ENCODE assay signal across 28 mouse cellular contexts in the genomic region with DNA sequence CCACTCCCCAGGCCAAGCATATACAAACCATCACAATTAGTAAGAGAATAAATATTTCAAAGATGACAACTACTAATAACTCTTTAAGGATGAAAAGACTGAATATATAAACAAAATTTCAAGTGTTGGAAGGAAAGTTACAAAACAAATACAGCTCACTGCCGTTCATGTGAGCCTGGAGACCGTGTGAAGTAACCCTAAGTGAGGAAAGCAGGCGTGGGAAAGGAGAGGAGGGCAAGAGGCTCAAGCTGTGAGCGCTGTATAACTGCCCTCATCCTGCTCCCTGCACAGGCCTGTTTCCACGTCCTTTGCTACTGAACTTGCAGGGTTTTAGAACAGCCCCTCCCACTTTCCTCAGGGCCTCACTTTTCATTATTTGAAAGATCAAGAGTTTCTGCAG. TPM values are rescaled to one million over a fixed set of nuclear protein-coding genes. Genes with fewer than 3 reads are reported as not detected.
DNase-seq lines count a peak whose midpoint lies in the region; ATAC-seq and TF ChIP-seq lines count a peak whose summit lies in the region.
"Had no signal": no experiment of that assay in that cellular context is flagged by ENCODE, and none has a peak within 500 bp of the region (broad histone marks: within the 10 kb centered on the region; RNA-seq: fewer than 3 reads in every experiment).

No protein-coding gene starts in this region.

- H3K27me3 ChIP-seq in intestine, embryonic 14.5 days (replicated peaks; ENCODE audit: control insufficient read depth, insufficient read depth, low read length) = no peaks in the 10 kb centered on the region
- H3K27me3 ChIP-seq in intestine, postnatal 0 days (replicated peaks; ENCODE audit: control insufficient read depth, insufficient read depth, low read length) = no peaks in the 10 kb centered on the region
- no peaks in the 10 kb centered on the region for H3K27me3 ChIP-seq in lung, postnatal 0 days (replicated peaks; ENCODE audit: insufficient read depth, low read length)
- no peaks in the 10 kb centered on the region for H3K27me3 ChIP-seq in stomach, embryonic 16.5 days (ENCODE audit: control insufficient read depth, insufficient read depth, low read length)
- no peaks in the 10 kb centered on the region for H3K27me3 ChIP-seq in stomach, postnatal 0 days (ENCODE audit: control insufficient read depth, insufficient read depth, low read length)
- H3K27me3 ChIP-seq: CH12.LX; embryonic facial prominence, embryonic 12.5 days; embryonic facial prominence, embryonic 15.5 days; heart, embryonic 13.5 days; Patski had no signal

- no peak for TF ChIP-seq EP300 in lung, postnatal 0 days (IDR thresholded peaks at IDR 0.05)
- no peak for TF ChIP-seq EP300 in stomach, postnatal 0 days (optimal IDR thresholded peaks at IDR 0.05)

- no peak overlapping the region for H3K9ac ChIP-seq in intestine, embryonic 14.5 days (ENCODE audit: low read length)
- H3K9ac ChIP-seq in intestine, postnatal 0 days (ENCODE audit: low read depth, low read length) = no peak overlapping the region
- H3K9ac ChIP-seq in lung, postnatal 0 days (replicated peaks; ENCODE audit: low read depth) = no peak overlapping the region
- no peak overlapping the region for H3K9ac ChIP-seq in stomach, embryonic 16.5 days (ENCODE audit: low read length)
- H3K9ac ChIP-seq in stomach, postnatal 0 days (ENCODE audit: low read length) = no peak overlapping the region
- H3K9ac ChIP-seq: embryonic facial prominence, embryonic 12.5 days; embryonic facial prominence, embryonic 15.5 days; forebrain, postnatal 0 days; heart, embryonic 13.5 days; hindbrain, embryonic 14.5 days had no signal

- H3K4me1 ChIP-seq in intestine, embryonic 14.5 days (replicated peaks; ENCODE audit: control insufficient read depth, insufficient read depth, low read length) = peaks cover 27% of the 10 kb centered on the region
- no peaks in the 10 kb centered on the region; the same call in 1 of the 2 replicates for H3K4me1 ChIP-seq in intestine, postnatal 0 days (replicated peaks; ENCODE audit: control insufficient read depth, insufficient read depth, low read length)
- H3K4me1 ChIP-seq in lung, postnatal 0 days (ENCODE audit: insufficient read depth, low read depth, low read length) = no peaks in the 10 kb centered on the region
- peaks cover 3% of the 10 kb centered on the region; the same call in 1 of the 2 replicates for H3K4me1 ChIP-seq in lung, adult 2 months (ENCODE audit: control insufficient read depth, insufficient read depth, low read length)
- peaks cover 14% of the 10 kb centered on the region for H3K4me1 ChIP-seq in stomach, embryonic 16.5 days (ENCODE audit: control insufficient read depth, insufficient read depth, low read length)
- 0 out of 2 replicates have a peak, but pooled peaks cover 2% of the 10 kb centered on the region for H3K4me1 ChIP-seq in stomach, postnatal 0 days (replicated peaks; ENCODE audit: control insufficient read depth, insufficient read depth)
- H3K4me1 ChIP-seq: embryonic facial prominence, embryonic 12.5 days had no signal

- peaks cover 24% of the 10 kb centered on the region for H3K36me3 ChIP-seq in intestine, embryonic 14.5 days (ENCODE audit: control insufficient read depth, insufficient read depth, low read length)
- peaks cover 16% of the 10 kb centered on the region; the same call in 1 of the 2 replicates for H3K36me3 ChIP-seq in intestine, postnatal 0 days (ENCODE audit: control insufficient read depth, insufficient read depth)
- H3K36me3 ChIP-seq in lung, postnatal 0 days (ENCODE audit: insufficient read depth, low read length) = no peaks in the 10 kb centered on the region; the same call in 1 of the 2 replicates
- no peaks in the 10 kb centered on the region for H3K36me3 ChIP-seq in stomach, embryonic 16.5 days (ENCODE audit: control insufficient read depth, insufficient read depth, low read length)
- peaks cover 5% of the 10 kb centered on the region; the same call in 1 of the 2 replicates for H3K36me3 ChIP-seq in stomach, postnatal 0 days (ENCODE audit: control insufficient read depth, insufficient read depth, low read length)

- no peak for TF ChIP-seq CTCF in intestine, postnatal 0 days (IDR thresholded peaks at IDR 0.05; ENCODE audit: low read depth)
- no peak for TF ChIP-seq CTCF in lung, postnatal 0 days (IDR thresholded peaks at IDR 0.05)
- no peak for TF ChIP-seq CTCF in lung, adult 2 months (IDR thresholded peaks at IDR 0.05; ENCODE audit: insufficient read depth, low read length)
- TF ChIP-seq CTCF in stomach, postnatal 0 days (IDR thresholded peaks at IDR 0.05; ENCODE audit: low read depth) = no peak

- H3K9me3 ChIP-seq in intestine, embryonic 14.5 days (ENCODE audit: control insufficient read depth, low read length) = no peaks in the 10 kb centered on the region
- no peaks in the 10 kb centered on the region for H3K9me3 ChIP-seq in intestine, postnatal 0 days (ENCODE audit: control insufficient read depth)
- H3K9me3 ChIP-seq in lung, postnatal 0 days (ENCODE audit: low read length) = no peaks in the 10 kb centered on the region
- no peaks in the 10 kb centered on the region for H3K9me3 ChIP-seq in stomach, embryonic 16.5 days (replicated peaks; ENCODE audit: control insufficient read depth, low read length)
- H3K9me3 ChIP-seq in stomach, postnatal 0 days (ENCODE audit: control insufficient read depth, low read length) = no peaks in the 10 kb centered on the region
- H3K9me3 ChIP-seq: embryonic facial prominence, embryonic 12.5 days; embryonic facial prominence, embryonic 15.5 days; G1E; heart, embryonic 10.5 days; heart, embryonic 13.5 days had no signal

- no peak overlapping the region for H3K27ac ChIP-seq in intestine, embryonic 14.5 days (ENCODE audit: low read depth)
- no peak overlapping the region for H3K27ac ChIP-seq in intestine, postnatal 0 days (ENCODE audit: low read depth, low read length)
- no peak overlapping the region for H3K27ac ChIP-seq in lung, postnatal 0 days (ENCODE audit: low read length)
- H3K27ac ChIP-seq in stomach, embryonic 16.5 days (ENCODE audit: low read length) = peak overlapping the region; percentile 8; the same call in 1 of the 2 replicates
- H3K27ac ChIP-seq in stomach, postnatal 0 days (replicated peaks) = no peak overlapping the region; the same call in 1 of the 2 replicates
- H3K27ac ChIP-seq: embryonic facial prominence, embryonic 12.5 days; embryonic facial prominence, embryonic 15.5 days; heart, adult 2 months; heart, embryonic 10.5 days; heart, embryonic 13.5 days; hindbrain, embryonic 14.5 days; hindbrain, postnatal 0 days had no signal

- 26% methylated on average over 5 of the region's 5 CpGs for WGBS in intestine, embryonic 14.5 days
- 62% methylated on average over 5 of the region's 5 CpGs for WGBS in intestine, postnatal 0 days
- 30% methylated on average over 5 of the region's 5 CpGs for WGBS in lung, postnatal 0 days
- WGBS in lung, adult 2 months = 32% methylated on average over 5 of the region's 5 CpGs
- 34% methylated on average over 5 of the region's 5 CpGs for WGBS in stomach, embryonic 16.5 days
- WGBS in stomach, postnatal 0 days = 41% methylated on average over 5 of the region's 5 CpGs

- no peak for DNase-seq in intestine, embryonic 14.5 days (ENCODE audit: low spot score)
- peak; percentile 27 for DNase-seq in lung, postnatal 0 days (ENCODE audit: low spot score)
- no peak for DNase-seq in lung, adult 2 months
- no peak for DNase-seq in stomach, postnatal 0 days (ENCODE audit: low spot score)
- DNase-seq: adrenal gland, adult 2 months; adrenal gland, postnatal 14 days; B cell, adult 2 months; cerebellum, adult 11 months; cerebellum, adult 2 months; cerebellum, adult 9-11 months; cerebellum, postnatal 25 days; forebrain, postnatal 0 days; gastrocnemius, postnatal 25 days; heart, adult 2 months; heart, postnatal 14 days; heart, postnatal 4 days had no signal

- TF ChIP-seq POLR2A in lung, adult 2 months (IDR thresholded peaks at IDR 0.05; ENCODE audit: borderline replicate concordance, extremely low read depth, low read depth, low read length) = no peak

- H3K4me2 ChIP-seq in intestine, embryonic 14.5 days (ENCODE audit: low read length) = no peak overlapping the region
- H3K4me2 ChIP-seq in intestine, postnatal 0 days (replicated peaks; ENCODE audit: low read depth) = no peak overlapping the region
- no peak overlapping the region for H3K4me2 ChIP-seq in lung, postnatal 0 days (replicated peaks; ENCODE audit: low read depth, low read length)
- H3K4me2 ChIP-seq in stomach, embryonic 16.5 days (ENCODE audit: low read depth, low read length) = no peak overlapping the region
- H3K4me2 ChIP-seq in stomach, postnatal 0 days (replicated peaks; ENCODE audit: low read depth) = no peak overlapping the region
- H3K4me2 ChIP-seq: embryonic facial prominence, embryonic 12.5 days; embryonic facial prominence, embryonic 15.5 days; heart, embryonic 13.5 days; hindbrain, embryonic 14.5 days had no signal

- H3K4me3 ChIP-seq in intestine, embryonic 14.5 days (ENCODE audit: low read depth, low read length) = no peak overlapping the region
- no peak overlapping the region for H3K4me3 ChIP-seq in intestine, postnatal 0 days (ENCODE audit: low read depth, low read length)
- no peak overlapping the region for H3K4me3 ChIP-seq in lung, postnatal 0 days (ENCODE audit: low read depth, low read length)
- no peak overlapping the region for H3K4me3 ChIP-seq in lung, adult 2 months (replicated peaks; ENCODE audit: extremely low read depth, low read depth, low read length)
- no peak overlapping the region for H3K4me3 ChIP-seq in stomach, embryonic 16.5 days (replicated peaks; ENCODE audit: low read length)
- no peak overlapping the region for H3K4me3 ChIP-seq in stomach, postnatal 0 days (ENCODE audit: low read depth, low read length)
- H3K4me3 ChIP-seq: embryonic facial prominence, embryonic 12.5 days; embryonic facial prominence, embryonic 15.5 days; heart, adult 2 months; heart, embryonic 10.5 days; heart, embryonic 13.5 days had no signal

- ATAC-seq in intestine, embryonic 14.5 days (replicated peaks; ENCODE audit: low FRiP score, low TSS enrichment, low read depth) = 0 out of 2 replicates have a peak, but pooled peaks have one; percentile 47
- no peak for ATAC-seq in intestine, postnatal 0 days
- ATAC-seq in lung, postnatal 0 days = peak; percentile 55; the same call in 1 of the 2 replicates
- peak; percentile 58; the same call in 1 of the 2 replicates for ATAC-seq in stomach, embryonic 16.5 days (ENCODE audit: insufficient read depth, low FRiP score)
- ATAC-seq in stomach, postnatal 0 days (ENCODE audit: low FRiP score, low TSS enrichment) = no peak
- ATAC-seq: forebrain, embryonic 14.5 days; forebrain, postnatal 0 days; hindbrain, postnatal 0 days; Patski had no signal

RNA-seq across cellular contexts. Expression of a gene that starts 32.5 kb away (rescaled TPM):
- 36.6 and 42.3 TPM in 2 replicates for polyA plus RNA-seq in intestine, embryonic 14.5 days (2014; fragmentation: Nextera tagmentation; extraction: Ambion mirVana)
- polyA plus RNA-seq in intestine, postnatal 0 days (2015; fragmentation: Nextera tagmentation; extraction: Ambion mirVana) = 16.8 and 17.2 TPM in 2 replicates
- polyA plus RNA-seq in lung, postnatal 0 days (2015; fragmentation: Nextera tagmentation; extraction: Ambion mirVana) = 13.8 and 15.0 TPM in 2 replicates
- 19.2 and 30.2 TPM in 2 replicates for polyA plus RNA-seq in lung, adult 2 months (2012; rRNA removed)
- 39.5 and 43.6 TPM in 2 replicates for polyA plus RNA-seq in stomach, embryonic 16.5 days (2015; fragmentation: Nextera tagmentation; extraction: Ambion mirVana)
- 22.1 and 22.8 TPM in 2 replicates for polyA plus RNA-seq in stomach, postnatal 0 days (2015; fragmentation: Nextera tagmentation; extraction: Ambion mirVana)

Comparison
In these comparisons a context has a peak if more than half of its experiments do, and no peak if none do; other contexts are left out.
1. ATAC-seq: peak in intestine, embryonic 14.5 days (single experiment), lung, postnatal 0 days (single experiment) and stomach, embryonic 16.5 days (single experiment); none in intestine, postnatal 0 days (single experiment) and stomach, postnatal 0 days (single experiment).